Mouse (Mus musculus) urinary bladder, postnatal 36 days (tissue): ENCODE results near the gene Khdc4.
A peak's percentile ranks its signal among the peaks of the same experiment; 100 is the strongest.

Experiments used
- DNase-seq, 2 experiments: peaks; one replicate each; pipeline ENCODE4 v3.0.0; 2022; ENCODE audit warnings: low spot score in 2 of 2, mixed read lengths in 1 of 2

Khdc4 gene

DNA sequence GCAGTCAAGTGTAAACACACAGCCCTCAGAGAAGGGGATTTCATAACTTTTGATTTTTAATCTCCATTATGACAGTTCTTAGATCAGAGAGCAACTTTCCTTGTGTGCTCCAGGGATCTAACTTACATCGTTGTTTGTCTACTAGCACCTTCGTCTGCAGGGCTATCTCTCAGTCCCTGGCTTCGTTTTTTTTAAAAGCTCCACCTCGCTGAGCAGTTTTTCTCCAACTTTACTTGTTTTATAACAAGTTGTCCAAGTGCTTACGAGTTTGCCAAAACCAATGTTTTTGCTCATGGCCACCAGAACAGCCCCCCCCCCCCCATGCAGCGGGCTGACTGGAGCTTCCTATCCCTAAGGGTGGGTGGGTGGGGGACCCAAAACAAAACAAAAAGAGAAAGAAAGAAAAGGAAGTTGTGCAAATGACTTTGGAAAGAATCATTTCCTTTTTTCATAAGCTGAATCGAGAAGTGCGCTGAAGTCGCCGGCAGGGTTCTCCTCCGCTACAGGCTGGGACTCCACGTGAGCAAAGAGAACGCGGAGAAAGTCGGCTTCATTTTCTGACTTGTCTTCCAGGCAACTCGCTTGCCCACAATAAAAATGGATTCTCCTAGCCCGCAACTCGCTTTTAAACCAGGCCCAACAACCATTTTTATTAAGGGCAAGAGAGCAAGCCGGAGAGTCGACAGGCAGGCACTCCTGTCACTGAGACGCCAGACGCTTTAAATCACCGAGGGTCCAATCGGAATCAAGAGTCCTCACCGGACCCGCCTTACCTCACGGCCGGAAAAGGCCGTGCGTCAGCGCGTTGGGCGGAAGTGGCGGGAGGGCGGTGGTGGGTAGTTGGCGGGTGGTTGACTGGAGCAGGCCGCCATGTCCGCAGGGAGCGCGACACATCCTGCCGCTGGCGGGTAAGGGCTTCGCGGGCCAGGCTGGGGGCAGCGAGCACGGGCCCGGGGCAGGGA is at the start of gene Khdc4:
TSS of gene Khdc4 (plus strand) at position 824 of the 962 bp plus-strand sequence.
- DNase-seq, result peak; percentile 96 to 97

GRCm38 (mm10) chr3:88636555-88636986 is 49.0 kb upstream of the Khdc4 start:
- no peak for DNase-seq

DNA sequence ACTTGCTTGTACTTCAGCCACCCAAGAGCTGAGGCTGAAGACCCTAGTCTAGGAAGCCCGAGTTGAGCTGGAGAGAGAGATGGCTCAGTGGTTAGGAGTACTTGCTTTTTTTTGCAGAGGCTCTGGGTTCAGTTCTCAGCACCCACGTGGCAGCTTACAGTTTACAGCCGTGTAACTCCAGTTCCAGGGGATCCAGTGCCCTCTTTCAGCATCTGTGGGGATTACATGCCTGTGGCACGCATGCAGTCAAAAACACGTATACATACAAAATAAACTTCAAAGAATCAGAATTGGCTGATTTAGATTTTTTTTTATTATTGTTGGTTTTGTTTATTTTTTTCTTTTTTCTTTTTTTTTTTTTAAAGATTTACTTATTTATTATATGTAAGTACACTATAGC is 48.5 kb upstream of the Khdc4 start:
- DNase-seq, result no peak

DNA sequence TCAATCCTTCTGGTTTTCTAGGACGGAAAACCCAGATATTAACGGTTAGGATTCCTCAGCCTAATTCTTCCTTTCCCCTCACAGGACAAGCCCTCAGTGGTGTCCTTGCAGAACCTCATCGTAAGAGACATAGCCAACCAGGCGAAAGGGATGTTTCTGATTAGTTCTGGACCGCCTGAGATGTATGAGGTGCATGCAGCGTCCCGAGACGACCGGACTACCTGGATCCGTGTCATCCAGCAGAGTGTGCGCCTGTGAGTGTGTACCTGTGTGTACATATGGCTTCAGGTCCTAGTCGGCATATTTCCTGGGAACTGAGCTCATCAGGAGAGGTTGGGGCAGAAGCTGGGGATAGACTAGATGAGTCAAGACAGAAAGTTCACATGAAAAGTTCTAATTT is 46.4 kb upstream of the Khdc4 start:
- no peak for DNase-seq

DNA sequence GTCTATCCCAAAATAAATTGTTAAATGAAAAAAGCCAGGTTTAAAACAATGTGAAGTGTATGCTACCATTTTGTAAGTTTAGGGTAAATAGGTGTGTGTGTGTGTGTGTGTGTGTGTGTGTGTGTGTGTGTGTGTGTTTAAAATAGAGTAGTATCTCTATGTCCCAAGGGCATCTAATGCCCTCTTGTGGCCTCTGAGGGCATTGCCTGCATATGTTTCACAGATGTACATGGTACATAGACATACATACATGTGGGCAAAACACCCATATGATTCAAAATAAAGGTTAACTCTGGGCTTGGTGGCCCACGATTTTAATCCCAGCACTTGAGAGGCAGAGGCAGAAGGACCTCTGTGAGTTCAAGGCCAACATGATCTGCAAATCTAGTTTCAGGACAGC is 44.9 kb upstream of the Khdc4 start:
- peak in 1 of 2 experiments; percentile 49 for DNase-seq

DNA sequence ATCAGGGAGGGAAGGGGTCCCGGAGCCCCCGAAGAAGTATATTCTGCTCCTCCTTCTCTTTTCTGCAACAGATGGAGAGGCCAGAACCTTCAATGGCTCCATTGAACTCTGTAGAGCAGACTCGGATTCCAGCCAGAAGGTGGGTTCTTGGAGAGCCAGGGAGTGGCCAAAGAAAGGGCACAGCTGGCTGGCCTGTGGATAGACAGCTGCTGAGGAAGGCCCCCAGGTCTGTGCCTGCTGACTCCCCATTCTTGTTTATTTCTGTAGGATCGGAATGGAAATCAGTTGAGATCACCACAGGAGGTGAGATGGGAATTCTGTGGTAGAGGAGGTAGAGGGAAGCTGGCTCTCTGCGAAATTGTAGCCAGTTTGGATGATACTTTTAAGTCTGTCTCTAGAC is 42.5 kb upstream of the Khdc4 start:
- no peak for DNase-seq

GRCm38 (mm10) chr3:88645937-88646336 is 39.7 kb upstream of the Khdc4 start:
- no peak for DNase-seq

DNA sequence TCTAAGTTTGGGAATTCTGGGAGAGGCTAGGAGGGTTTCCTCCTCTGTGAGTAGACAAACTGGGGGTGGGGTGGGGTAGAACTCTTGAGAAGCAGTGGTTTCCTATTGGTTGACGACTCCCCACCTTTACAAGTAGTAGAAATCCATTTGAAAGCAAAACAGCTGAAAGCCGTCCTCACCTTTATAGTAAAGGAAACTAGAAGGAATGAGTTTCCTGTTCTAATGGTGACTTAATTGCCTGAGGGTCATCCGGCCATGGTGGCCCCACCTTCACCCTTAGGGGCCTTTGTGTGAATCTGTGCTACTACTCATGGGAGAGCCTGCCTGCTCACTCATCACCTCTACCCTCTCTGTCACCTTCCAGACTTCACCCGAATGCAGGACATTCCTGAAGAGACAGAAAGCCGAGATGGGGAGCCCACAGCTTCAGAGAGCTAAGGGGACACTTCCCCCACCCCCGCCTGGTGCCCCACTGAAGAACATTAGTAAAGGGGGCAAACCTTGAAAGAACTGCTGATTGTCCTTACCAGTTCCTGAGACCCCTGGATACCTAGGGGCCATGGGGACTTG is 39.1 kb upstream of the Khdc4 start:
- no peak for DNase-seq

DNA sequence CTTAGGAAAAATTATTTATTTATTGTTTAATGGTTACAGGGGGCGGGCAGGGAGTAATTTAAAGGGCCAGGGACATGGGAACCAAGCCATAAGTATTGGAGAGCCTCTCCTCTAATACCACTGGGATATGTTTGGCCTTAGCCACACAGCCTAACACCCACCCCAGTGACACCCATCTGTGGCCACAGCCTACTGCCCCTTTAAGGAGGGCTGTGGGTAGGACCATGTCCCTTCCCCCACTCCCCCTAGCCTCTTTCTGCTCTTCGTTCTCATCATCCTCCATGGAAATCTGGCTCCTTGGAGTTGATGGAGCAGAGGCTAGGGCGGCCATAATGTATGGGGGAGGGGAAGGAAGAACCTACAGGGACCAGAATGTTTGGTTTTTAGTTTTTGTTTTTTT is 38.5 kb upstream of the Khdc4 start:
- DNase-seq, result no peak

DNA sequence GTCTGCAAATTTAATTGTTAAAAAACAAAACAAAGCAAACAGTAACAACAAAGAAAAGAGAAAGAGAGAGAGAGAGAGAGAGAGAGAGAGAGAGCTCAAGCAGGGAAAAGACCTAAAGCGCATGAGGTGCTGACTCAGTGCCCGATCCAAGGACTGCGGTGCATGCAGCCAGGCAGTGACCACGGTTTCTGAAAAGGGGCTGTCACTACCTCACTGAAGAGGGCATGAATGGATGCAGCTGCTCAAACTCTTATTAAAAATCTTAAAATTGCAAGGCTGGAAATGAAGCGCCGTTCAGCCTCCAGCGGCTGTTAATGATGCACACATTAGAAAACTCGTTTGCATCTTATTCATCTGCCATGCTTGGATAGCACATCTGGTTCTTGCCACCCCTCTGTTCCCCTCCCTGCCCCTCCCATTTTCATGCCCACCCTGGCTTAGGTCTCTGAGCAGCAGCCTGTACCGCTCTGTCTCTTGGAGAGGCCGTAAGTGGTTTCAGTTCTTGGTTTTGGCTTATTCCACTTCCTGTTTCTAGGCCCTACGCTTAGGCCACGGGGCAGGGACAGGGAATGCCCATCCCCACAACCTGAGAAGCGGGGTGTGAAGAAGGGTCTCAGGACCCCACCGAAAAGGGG is 37.7 kb upstream of the Khdc4 start:
- no peak for DNase-seq

DNA sequence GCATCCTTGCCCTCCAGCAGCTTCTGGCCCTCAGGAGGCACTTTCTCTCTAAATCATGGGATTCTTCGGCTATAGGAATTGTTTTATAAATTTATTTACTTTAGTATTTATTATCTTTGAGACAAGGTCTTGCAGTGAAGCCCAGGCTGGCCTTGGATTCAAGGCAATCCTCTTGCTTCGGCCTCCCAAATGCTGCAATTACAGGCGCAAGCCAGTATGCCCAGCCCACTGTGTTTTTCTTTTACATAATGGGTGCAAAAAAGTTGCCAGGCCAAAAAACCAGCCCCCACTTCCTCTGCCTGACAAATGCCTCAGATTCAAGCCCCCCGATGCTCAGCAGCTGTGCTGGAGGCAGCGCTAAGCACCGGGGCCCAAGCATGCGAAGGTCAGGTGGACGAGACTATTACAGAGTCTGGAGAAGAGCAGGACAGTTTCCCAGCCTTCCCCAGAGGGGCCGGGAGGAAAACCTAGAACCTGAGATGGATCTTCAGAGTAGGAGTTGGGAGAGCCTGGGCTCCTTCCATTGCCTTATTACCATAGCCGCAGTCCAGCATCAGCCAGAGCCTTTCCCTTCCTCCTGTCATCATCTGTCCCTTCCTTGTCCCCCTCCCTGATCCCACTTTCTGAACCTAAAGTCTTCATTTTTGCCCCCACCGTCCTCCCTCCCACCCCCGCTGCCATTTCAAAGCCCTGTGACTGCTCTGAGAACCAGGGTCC is 37.0 kb upstream of the Khdc4 start:
- no peak for DNase-seq

DNA sequence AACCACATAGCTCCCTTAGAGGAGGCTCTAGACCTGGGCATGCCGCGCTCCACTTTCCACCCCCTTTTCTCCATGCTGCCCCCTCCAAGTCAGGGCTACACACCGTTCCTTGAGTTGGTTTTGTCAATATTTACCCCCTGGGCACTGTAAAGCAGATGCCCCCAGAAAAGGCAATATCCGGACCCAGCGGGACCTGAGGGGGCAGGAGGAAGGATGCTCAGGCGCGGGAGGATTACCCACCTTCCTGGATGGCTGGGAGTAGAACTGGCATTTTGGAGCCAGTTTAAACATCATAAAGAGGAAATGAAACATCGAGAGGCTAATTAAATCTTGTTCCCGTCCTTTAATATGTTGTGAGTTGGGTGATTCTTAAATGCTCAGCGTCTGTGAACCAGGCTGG is 36.4 kb upstream of the Khdc4 start:
- no peak for DNase-seq

DNA sequence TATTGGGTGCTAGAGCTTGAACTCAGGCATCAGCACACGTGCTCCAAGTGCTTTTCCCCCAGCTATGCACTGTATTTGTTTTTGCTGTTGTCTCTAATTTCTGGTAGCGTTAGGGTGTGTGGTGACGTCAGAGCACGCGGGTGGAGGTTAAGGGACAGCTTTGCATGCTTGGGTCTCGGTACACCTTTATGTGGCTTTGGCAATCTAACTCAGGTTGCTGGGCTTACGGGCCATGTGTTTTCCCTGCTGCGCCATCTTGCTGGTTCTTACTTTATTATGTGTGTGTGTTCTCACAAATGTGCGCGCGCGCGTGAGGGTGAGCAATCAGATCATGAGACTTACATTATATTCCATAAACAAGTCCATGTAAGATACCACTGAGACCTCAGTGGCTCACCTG is 35.6 kb upstream of the Khdc4 start:
- DNase-seq, result no peak

DNA sequence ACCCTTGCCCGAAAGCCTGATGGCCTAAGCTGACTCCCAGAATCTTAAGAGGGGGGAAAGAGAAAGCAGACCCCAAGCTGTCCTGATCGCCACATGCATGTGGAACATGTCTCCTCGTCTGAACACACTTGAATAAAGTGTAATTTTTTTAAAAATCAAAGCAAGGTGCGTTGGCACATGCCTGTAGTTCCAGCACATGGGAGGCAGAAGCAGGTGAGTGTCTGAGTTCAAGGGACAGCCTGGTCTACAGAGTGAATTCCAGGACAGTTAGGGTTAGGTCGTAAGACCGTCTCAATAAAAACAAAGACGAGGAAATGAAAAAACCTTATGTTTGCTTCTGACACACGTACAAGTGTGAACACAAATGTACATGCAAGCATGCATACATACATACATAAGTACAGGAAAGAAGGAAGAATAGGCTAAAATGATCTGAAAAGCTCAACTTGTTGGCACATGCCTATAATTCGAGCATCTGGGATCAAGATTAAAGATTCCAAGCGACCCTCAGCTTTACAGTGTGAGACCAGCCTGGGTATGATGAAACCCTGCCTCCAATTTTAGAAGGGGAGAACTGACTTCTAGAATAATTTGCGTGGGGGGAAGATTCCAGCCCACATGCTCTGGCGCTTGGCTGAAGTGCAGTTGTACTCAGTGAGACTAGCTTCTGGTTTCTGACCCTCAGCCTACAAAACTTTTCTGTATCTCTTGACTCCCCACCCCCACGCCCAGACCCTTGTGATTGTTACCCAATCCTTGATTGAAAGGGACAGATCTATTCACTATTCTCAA is 34.7 kb upstream of the Khdc4 start:
- no peak for DNase-seq

GRCm38 (mm10) chr3:88651669-88652618 is 33.7 kb upstream of the Khdc4 start:
- no peak for DNase-seq

- DNase-seq, result no peak
Observed at GRCm38 (mm10) chr3:88652846-88653515, 32.6 kb upstream of the Khdc4 start, which contains the start of gene Rxfp4. Gene Rxfp4, minus strand, starts transcription at chr3:88653142.

DNA sequence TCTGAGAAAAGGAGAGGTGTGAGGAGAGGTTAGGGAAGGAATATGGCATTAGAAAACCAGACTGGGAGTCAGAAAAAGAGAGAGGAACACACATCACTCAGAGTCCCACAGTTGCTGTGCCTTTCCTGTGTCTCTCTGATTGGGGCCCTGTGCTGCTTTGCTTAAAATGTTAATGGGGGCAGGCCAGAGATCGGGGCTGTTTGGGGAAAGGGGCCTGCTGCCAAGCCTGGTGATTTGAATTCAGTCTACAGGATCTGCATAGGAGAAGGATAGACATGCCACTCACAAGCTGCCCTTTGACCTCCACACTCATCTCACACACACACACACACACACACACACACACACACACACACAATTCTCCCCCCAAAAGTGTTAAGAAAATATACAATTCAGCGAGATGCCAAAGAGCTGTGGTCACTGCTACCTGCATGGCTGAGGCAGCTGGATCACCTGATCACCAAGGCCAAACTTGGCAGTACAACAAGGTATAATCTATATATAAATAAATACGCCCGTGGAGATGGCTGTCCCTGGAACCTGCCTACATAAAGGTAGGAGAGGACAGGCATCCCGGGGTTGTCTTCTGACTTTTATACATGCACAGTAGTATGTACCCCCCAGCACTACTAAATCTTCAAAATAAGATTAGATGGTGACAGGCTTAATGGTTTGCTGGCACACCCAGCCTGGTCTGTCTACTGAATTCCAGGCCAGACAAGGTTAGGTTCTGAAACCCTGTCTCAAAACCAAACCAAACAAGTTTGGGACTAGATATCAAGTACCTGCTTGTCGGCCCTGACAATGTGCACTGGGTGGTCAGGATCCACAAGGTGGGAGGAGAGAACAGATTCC is 31.9 kb upstream of the Khdc4 start:
- no peak for DNase-seq

GRCm38 (mm10) chr3:88654621-88655020 is 31.0 kb upstream of the Khdc4 start:
- no peak for DNase-seq
